Mouse (Mus musculus) CH12.LX (cell line): ENCODE data around the gene Wars2. TPM values are rescaled to one million over a fixed set of nuclear protein-coding genes. Genes with fewer than 3 reads are reported as not detected.

Source experiments
- DNase-seq: peaks from one replicate; pipeline ENCODE4 v3.0.0-alpha.2; 2013; ENCODE audit errors: extremely low read depth
- H3K27ac ChIP-seq: 2 replicates; pipeline ENCODE4 v1.5.1; 2012; ENCODE audit warnings: low read depth, mild to moderate bottlenecking, control low read depth, moderate library complexity; ENCODE audit not compliant: insufficient read depth
- H3K27me3 ChIP-seq: replicated peaks from 2 replicates; pipeline ENCODE3; 2012; ENCODE audit warnings: inconsistent platforms
- H3K36me3 ChIP-seq, 2 experiments: replicated peaks in 1 of 2; 2 replicates each; pipeline versions ENCODE3 to v1.6.1; 2012; ENCODE audit warnings: inconsistent platforms in 1 of 2, low read length in 1 of 2, mild to moderate bottlenecking in 1 of 2, mixed read lengths in 1 of 2, moderate library complexity in 1 of 2; ENCODE audit not compliant: control insufficient read depth in 1 of 2, insufficient read depth in 1 of 2
- H3K4me1 ChIP-seq, 2 experiments: 2 replicates each; pipeline ENCODE4 v1.6.1; 2012; ENCODE audit warnings: inconsistent platforms in 1 of 2, moderate library complexity in 1 of 2; ENCODE audit not compliant: insufficient read depth in 2 of 2, control insufficient read depth in 1 of 2
- H3K4me2 ChIP-seq: 2 replicates; pipeline ENCODE4 v1.6.1; 2012; ENCODE audit warnings: low read depth, mild to moderate bottlenecking, control low read depth; ENCODE audit not compliant: poor library complexity, insufficient read depth, severe bottlenecking
- H3K4me3 ChIP-seq, 3 experiments: fragments of 150-350 bp in 1 of 3; sonication (generic) in 1 of 3; replicated peaks in 1 of 3; 2 replicates each; pipeline versions ENCODE3 to v1.5.1; 2011 to 2012; ENCODE audit warnings: low read depth in 2 of 3, low read length in 2 of 3, mild to moderate bottlenecking in 2 of 3, moderate library complexity in 2 of 3, control low read depth in 1 of 3, improper control_type of control experiment in 1 of 3, inconsistent platforms in 1 of 3, mixed read lengths in 1 of 3; ENCODE audit not compliant: poor library complexity in 1 of 3
- H3K79me2 ChIP-seq: replicated peaks from 2 replicates; pipeline ENCODE4 v1.6.1; 2012; ENCODE audit warnings: mild to moderate bottlenecking, moderate library complexity; ENCODE audit not compliant: control insufficient read depth, poor library complexity, insufficient read depth, severe bottlenecking; ENCODE audit errors: extremely low read depth
- H3K9ac ChIP-seq: 2 replicates; pipeline ENCODE4 v1.6.1; 2012; ENCODE audit warnings: low read depth, mild to moderate bottlenecking, control low read depth, moderate library complexity; ENCODE audit not compliant: insufficient read depth
- H3K9me3 ChIP-seq: replicated peaks from 2 replicates; pipeline ENCODE3; 2012; ENCODE audit warnings: low read length, inconsistent platforms, mixed read lengths
- BHLHE40 ChIP-seq: IDR thresholded peaks from 2 replicates; pipeline ENCODE4 v1.6.1; 2011; ENCODE audit warnings: mild to moderate bottlenecking, low read depth, low read length, improper control_type of control experiment
- CTCF ChIP-seq, 2 experiments: IDR thresholded peaks in 1 of 2; conservative IDR thresholded peaks in 1 of 2; 2 replicates each; pipeline ENCODE4 v1.5.1; 2011 to 2012; ENCODE audit warnings: low read depth in 2 of 2, low read length in 2 of 2, improper control_type of control experiment in 1 of 2, inconsistent platforms in 1 of 2, mild to moderate bottlenecking in 1 of 2, moderate library complexity in 1 of 2
- ELF1 ChIP-seq: IDR thresholded peaks from 2 replicates; pipeline ENCODE4 v1.6.1; 2014; ENCODE audit warnings: low read depth, mild to moderate bottlenecking, inconsistent platforms, low read length, improper control_type of control experiment
- EP300 ChIP-seq: IDR thresholded peaks from 2 replicates; pipeline ENCODE4 v1.6.1; 2011; ENCODE audit warnings: low read length, improper control_type of control experiment
- GABPA ChIP-seq: IDR thresholded peaks from 2 replicates; pipeline ENCODE4 v1.6.1; 2012; ENCODE audit warnings: low read depth, low read length, improper control_type of control experiment, inconsistent platforms; ENCODE audit not compliant: insufficient replicate concordance
- HCFC1 ChIP-seq: IDR thresholded peaks from 2 replicates; pipeline ENCODE4 v1.6.1; 2012; ENCODE audit warnings: low read depth, mild to moderate bottlenecking, inconsistent platforms, low read length, improper control_type of control experiment
- KAT2A ChIP-seq: IDR thresholded peaks from 2 replicates; pipeline ENCODE4 v1.6.1; 2012; ENCODE audit warnings: low read length, improper control_type of control experiment, inconsistent platforms; ENCODE audit not compliant: insufficient replicate concordance
- MAZ ChIP-seq: IDR thresholded peaks from 2 replicates; pipeline ENCODE4 v1.6.1; 2012; ENCODE audit warnings: low read depth, mild to moderate bottlenecking, inconsistent platforms, low read length, improper control_type of control experiment, moderate library complexity
- MXI1 ChIP-seq: IDR thresholded peaks from 2 replicates; pipeline ENCODE4 v1.6.1; 2011; ENCODE audit warnings: mild to moderate bottlenecking, low read depth, low read length, improper control_type of control experiment
- MYC ChIP-seq: IDR thresholded peaks from 2 replicates; pipeline ENCODE4 v1.6.1; 2011; ENCODE audit warnings: low read depth, mild to moderate bottlenecking, improper control_type of control experiment, low read length
- NELFE ChIP-seq: IDR thresholded peaks from 2 replicates; pipeline ENCODE4 v1.6.1; 2011; ENCODE audit warnings: low read depth, low read length, improper control_type of control experiment
- NRF1 ChIP-seq: IDR thresholded peaks from 2 replicates; pipeline ENCODE4 v1.6.1; 2014; ENCODE audit warnings: low read depth, mild to moderate bottlenecking, inconsistent platforms, low read length, improper control_type of control experiment, moderate library complexity
- POLR2AphosphoS2 ChIP-seq: IDR thresholded peaks from 2 replicates; pipeline ENCODE4 v1.6.1; 2011; ENCODE audit warnings: low read depth, low read length, improper control_type of control experiment
- RAD21 ChIP-seq: IDR thresholded peaks from 2 replicates; pipeline ENCODE4 v1.6.1; 2011; ENCODE audit warnings: low read depth, mild to moderate bottlenecking, low read length, improper control_type of control experiment, moderate library complexity
- RCOR1 ChIP-seq: conservative IDR thresholded peaks from 2 replicates; pipeline ENCODE4 v1.6.1; 2012; ENCODE audit warnings: low read depth, mild to moderate bottlenecking, inconsistent platforms, low read length, improper control_type of control experiment
- SIN3A ChIP-seq: IDR thresholded peaks from 2 replicates; pipeline ENCODE4 v1.6.1; 2012; ENCODE audit warnings: low read length, improper control_type of control experiment, inconsistent platforms
- SMC3 ChIP-seq: IDR thresholded peaks from 2 replicates; pipeline ENCODE4 v1.6.1; 2011; ENCODE audit warnings: low read depth, low read length, improper control_type of control experiment
- TBP ChIP-seq: conservative IDR thresholded peaks from 2 replicates; pipeline ENCODE4 v1.6.1; 2011; ENCODE audit warnings: low read depth, low read length, improper control_type of control experiment
- TCF12 ChIP-seq: IDR thresholded peaks from 2 replicates; pipeline ENCODE4 v1.6.1; 2014; ENCODE audit warnings: low read depth, mild to moderate bottlenecking, inconsistent platforms, low read length, improper control_type of control experiment
- USF1 ChIP-seq: IDR thresholded peaks from 2 replicates; pipeline ENCODE4 v1.6.1; 2014; ENCODE audit warnings: low read depth, mild to moderate bottlenecking, inconsistent platforms, low read length, improper control_type of control experiment
- USF2 ChIP-seq: conservative IDR thresholded peaks from 2 replicates; pipeline ENCODE4 v1.6.1; 2011; ENCODE audit warnings: low read depth, low read length, improper control_type of control experiment
- ZC3H11A ChIP-seq: IDR thresholded peaks from 2 replicates; pipeline ENCODE4 v1.6.1; 2012; ENCODE audit warnings: low read depth, mild to moderate bottlenecking, inconsistent platforms, low read length, improper control_type of control experiment
- ZMIZ1 ChIP-seq: IDR thresholded peaks from 2 replicates; pipeline ENCODE4 v1.6.1; 2012; ENCODE audit warnings: low read depth, mild to moderate bottlenecking, inconsistent platforms, low read length, improper control_type of control experiment
- dilution Hi-C: fragments of 300-500 bp; cut with MboI; formaldehyde crosslinking; loops from 2 replicates; pipeline ENCODE4 v1.14.3; 2020; ENCODE audit warnings: low sequenced_read_pairs; ENCODE audit not compliant: extremely low pct_unique_long_range_greater_than_20kb, extremely low pct_ligation_motif_present
- in situ Hi-C: fragments of 300-500 bp; cut with MboI; formaldehyde crosslinking; loops from 3 replicates; pipeline ENCODE4 v1.14.3; 2019; ENCODE audit warnings: low sequenced_read_pairs, low pct_ligation_motif_present, low pct_unique_long_range_greater_than_20kb, mixed read lengths
- polyA plus RNA-seq: library from polyadenylated mRNA; unstranded; fragments of >175 nt; gene quantifications from 2 replicates; pipeline ENCODE4 v1.2.1, GENCODE M21; 2012; ENCODE audit warnings: low read depth; ENCODE audit not compliant: insufficient read length
- total RNA-seq, 2 experiments: library from RNA; depleted of rRNA; stranded (reverse); fragments of 300-350 nt in 1 of 2; fragments of >200 nt in 1 of 2; gene quantifications; 2 replicates each; pipeline ENCODE4 v1.2.3; 2012 to 2014

The Wars2 gene
- total and polyA plus RNA-seq, 3 experiments: 7.1 to 10.2 (median 8.6) TPM

DNA sequence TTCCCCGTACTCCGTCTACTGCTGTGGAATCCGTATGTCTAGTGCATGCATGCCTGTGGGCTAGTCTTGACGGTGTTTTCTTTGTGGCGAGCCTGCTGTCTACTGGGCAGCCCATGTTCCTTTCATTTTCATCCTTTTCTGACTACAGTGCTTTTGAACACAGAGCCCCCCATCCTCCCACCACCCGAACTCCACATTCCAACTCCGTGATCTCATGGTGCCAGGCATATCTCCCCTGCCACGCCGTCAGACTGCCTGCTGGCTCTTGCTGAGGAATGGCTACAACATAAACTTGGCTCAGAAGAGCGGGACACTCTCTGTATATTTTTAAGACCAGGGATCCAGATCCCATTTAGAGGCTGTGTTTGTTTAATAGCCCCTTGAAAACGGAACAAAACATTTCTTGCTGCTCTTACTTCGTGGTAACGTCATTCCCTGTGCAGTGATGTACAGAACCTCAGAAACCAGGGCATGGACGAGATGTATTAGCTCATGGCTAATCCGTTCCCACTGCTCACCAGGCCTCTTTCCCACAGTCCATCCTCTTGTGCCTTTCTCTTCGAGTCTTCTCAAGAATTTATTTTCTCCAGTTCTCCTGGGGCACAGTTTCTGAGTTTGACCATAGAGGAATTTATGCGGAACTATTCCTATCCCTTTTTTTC lies 42.6 kb downstream of the Wars2 start:
- Histone ChIP-seq H3K27me3 (no peaks in the 10 kb centered on the region), H3K4me3 (no peak overlapping the region), H3K79me2 (no peaks in the 10 kb centered on the region), H3K4me2 (no peak overlapping the region), H3K4me1 (0 out of 4 replicates have a peak, but pooled peaks cover 0 to 2% of the 10 kb centered on the region in 2 experiments), H3K9me3 (no peaks in the 10 kb centered on the region), H3K27ac (no peak overlapping the region), H3K9ac (no peak overlapping the region), H3K36me3 (peaks cover 0 to 14% of the 10 kb centered on the region in 2 experiments)
- no peak for DNase-seq
- no peak for TF ChIP-seq MYC
- no peak for TF ChIP-seq BHLHE40
- TF ChIP-seq USF1: no peak
- TF ChIP-seq HCFC1: no peak
- TF ChIP-seq SMC3: no peak
- no peak for TF ChIP-seq KAT2A
- no peak for TF ChIP-seq CTCF (conservative IDR thresholded peaks at IDR 0.05 in 1 of 2, IDR thresholded peaks at IDR 0.05 in 1 of 2; ENCODE audit: low read depth in 2 of 2, low read length in 2 of 2)
- no peak for TF ChIP-seq SIN3A
- dilution Hi-C loops (no loop called here), in situ Hi-C loops (no loop called here)

- Histone ChIP-seq H3K36me3 (peaks cover 0 to 18% of the 10 kb centered on the region in 2 experiments), H3K4me3 (no peak overlapping the region), H3K27me3 (no peaks in the 10 kb centered on the region), H3K4me1 (0 out of 4 replicates have a peak, but pooled peaks cover 0 to 2% of the 10 kb centered on the region in 2 experiments), H3K9ac (no peak overlapping the region), H3K4me2 (no peak overlapping the region), H3K27ac (no peak overlapping the region), H3K79me2 (no peaks in the 10 kb centered on the region), H3K9me3 (no peaks in the 10 kb centered on the region)
- dilution Hi-C loops: no loop called here
- in situ Hi-C loops: no loop called here
- TF ChIP-seq RCOR1: no peak
- TF ChIP-seq ELF1: no peak
- no peak for TF ChIP-seq USF2
- no peak for TF ChIP-seq MYC
- TF ChIP-seq TBP: no peak
- TF ChIP-seq TCF12: no peak
- TF ChIP-seq RAD21: no peak
- no peak for TF ChIP-seq BHLHE40
- no peak for TF ChIP-seq EP300
- TF ChIP-seq GABPA: no peak
- TF ChIP-seq HCFC1: no peak
- TF ChIP-seq ZMIZ1: no peak
- TF ChIP-seq MAZ: no peak
- no peak for TF ChIP-seq NRF1
- no peak for TF ChIP-seq MXI1
- no peak for TF ChIP-seq ZC3H11A
- TF ChIP-seq CTCF (conservative IDR thresholded peaks at IDR 0.05 in 1 of 2, IDR thresholded peaks at IDR 0.05 in 1 of 2; ENCODE audit: low read depth in 2 of 2, low read length in 2 of 2): no peak
- no peak for TF ChIP-seq NELFE
- no peak for TF ChIP-seq POLR2AphosphoS2
- DNase-seq: no peak
These were observed 43.5 kb downstream of the Wars2 start for GRCm38 (mm10) chr3:99184373-99184772.
